Mouse (Mus musculus) MEL (cell line): ENCODE data around the gene Rab31. TPM values are rescaled to one million over a fixed set of nuclear protein-coding genes. Genes with fewer than 3 reads are reported as not detected.

Experiments
- DNase-seq: peaks from one replicate; pipeline ENCODE4 v3.0.0; 2011; ENCODE audit warnings: low read depth, low spot score
- H3K27ac ChIP-seq: 2 replicates; pipeline ENCODE4 v1.5.1; 2012; ENCODE audit warnings: low read depth, mild to moderate bottlenecking, control low read depth, low read length, moderate library complexity; ENCODE audit not compliant: control insufficient read depth
- H3K27me3 ChIP-seq, 2 experiments: fragments of 150-350 bp in 1 of 2; sonication (generic) in 1 of 2; 2 replicates each; pipeline ENCODE4 v1.6.1; 2012; ENCODE audit warnings: low read length in 2 of 2, mild to moderate bottlenecking in 2 of 2, improper control_type of control experiment in 1 of 2, moderate library complexity in 1 of 2; ENCODE audit not compliant: insufficient read depth in 2 of 2, control insufficient read depth in 1 of 2
- H3K36me3 ChIP-seq, 2 experiments: 2 replicates each; pipeline ENCODE4 v1.6.1; 2012 to 2014; ENCODE audit warnings: low read length in 2 of 2, improper control_type of control experiment in 1 of 2, inconsistent platforms in 1 of 2, mild to moderate bottlenecking in 1 of 2; ENCODE audit not compliant: insufficient read depth in 2 of 2, control insufficient read depth in 1 of 2
- H3K4me1 ChIP-seq, 2 experiments: fragments of 150-350 bp in 1 of 2; sonication (generic) in 1 of 2; 2 replicates each; pipeline ENCODE4 v1.6.1; 2012; ENCODE audit warnings: low read length in 2 of 2, improper control_type of control experiment in 1 of 2, mild to moderate bottlenecking in 1 of 2; ENCODE audit not compliant: insufficient read depth in 2 of 2, control insufficient read depth in 1 of 2
- H3K4me3 ChIP-seq, 2 experiments: fragments of 150-350 bp in 1 of 2; sonication (generic) in 1 of 2; 2 replicates each; pipeline ENCODE4 v1.5.1; 2012; ENCODE audit warnings: low read depth in 2 of 2, low read length in 2 of 2, mild to moderate bottlenecking in 2 of 2, moderate library complexity in 2 of 2, control low read depth in 1 of 2, improper control_type of control experiment in 1 of 2; ENCODE audit not compliant: control insufficient read depth in 1 of 2, insufficient read depth in 1 of 2
- H3K79me2 ChIP-seq: 2 replicates; pipeline ENCODE4 v1.6.1; 2012; ENCODE audit warnings: mild to moderate bottlenecking, low read length, moderate library complexity; ENCODE audit not compliant: control insufficient read depth, poor library complexity, insufficient read depth
- H3K9ac ChIP-seq: 2 replicates; pipeline ENCODE4 v1.6.1; 2012; ENCODE audit warnings: low read depth, mild to moderate bottlenecking, control low read depth, low read length, moderate library complexity; ENCODE audit not compliant: control insufficient read depth, poor library complexity, severe bottlenecking
- H3K9me3 ChIP-seq: fragments of 150-350 bp; sonication (generic); replicated peaks from 2 replicates; pipeline ENCODE4 v1.6.1; 2012; ENCODE audit warnings: mild to moderate bottlenecking, low read length, improper control_type of control experiment, moderate library complexity; ENCODE audit not compliant: insufficient read depth
- CHD1 ChIP-seq: IDR thresholded peaks from 2 replicates; pipeline ENCODE4 v1.6.1; 2012; ENCODE audit warnings: low read depth, mild to moderate bottlenecking, inconsistent platforms, low read length, improper control_type of control experiment
- CHD2 ChIP-seq: IDR thresholded peaks from 2 replicates; pipeline ENCODE4 v1.6.1; 2011; ENCODE audit warnings: low read length, improper control_type of control experiment
- CTCF ChIP-seq, 3 experiments: IDR thresholded peaks in 2 of 3; conservative IDR thresholded peaks in 1 of 3; 2 replicates each; pipeline ENCODE4 v1.5.1; 2011 to 2012; ENCODE audit warnings: low read length in 3 of 3, low read depth in 2 of 3, mild to moderate bottlenecking in 2 of 3, improper control_type of control experiment in 1 of 3, inconsistent platforms in 1 of 3, mixed read lengths in 1 of 3, moderate library complexity in 1 of 3; ENCODE audit not compliant: control insufficient read depth in 1 of 3, insufficient read depth in 1 of 3, poor library complexity in 1 of 3, severe bottlenecking in 1 of 3
- E2F4 ChIP-seq: IDR thresholded peaks from 2 replicates; pipeline ENCODE4 v1.6.1; 2011; ENCODE audit warnings: low read depth, low read length, improper control_type of control experiment, borderline replicate concordance
- JUND ChIP-seq: IDR thresholded peaks from 2 replicates; pipeline ENCODE4 v1.6.1; 2011; ENCODE audit warnings: low read depth, mild to moderate bottlenecking, improper control_type of control experiment, low read length
- MAFK ChIP-seq: IDR thresholded peaks from 2 replicates; pipeline ENCODE4 v1.6.1; 2011; ENCODE audit warnings: low read depth, mild to moderate bottlenecking, low read length, improper control_type of control experiment, borderline replicate concordance
- MAX ChIP-seq: IDR thresholded peaks from 2 replicates; pipeline ENCODE4 v1.6.1; 2011; ENCODE audit warnings: low read length, improper control_type of control experiment
- MAZ ChIP-seq: IDR thresholded peaks from 2 replicates; pipeline ENCODE4 v1.6.1; 2012; ENCODE audit warnings: low read depth, mild to moderate bottlenecking, inconsistent platforms, low read length, improper control_type of control experiment
- MYC ChIP-seq: IDR thresholded peaks from 2 replicates; pipeline ENCODE4 v1.6.1; 2011; ENCODE audit warnings: low read depth, mild to moderate bottlenecking, low read length, improper control_type of control experiment, moderate library complexity
- NELFE ChIP-seq: IDR thresholded peaks from 2 replicates; pipeline ENCODE4 v1.6.1; 2011; ENCODE audit warnings: low read depth, low read length, improper control_type of control experiment
- NRF1 ChIP-seq: IDR thresholded peaks from 2 replicates; pipeline ENCODE4 v1.6.1; 2014; ENCODE audit warnings: low read depth, mild to moderate bottlenecking, inconsistent platforms, low read length, improper control_type of control experiment, moderate library complexity; ENCODE audit not compliant: poor library complexity, insufficient read depth, severe bottlenecking
- POLR2AphosphoS2 ChIP-seq: IDR thresholded peaks from 2 replicates; pipeline ENCODE4 v1.6.1; 2011; ENCODE audit warnings: low read length, improper control_type of control experiment
- RCOR1 ChIP-seq: IDR thresholded peaks from 2 replicates; pipeline ENCODE4 v1.6.1; 2012; ENCODE audit warnings: low read depth, mild to moderate bottlenecking, inconsistent platforms, low read length, improper control_type of control experiment
- SIN3A ChIP-seq: IDR thresholded peaks from 2 replicates; pipeline ENCODE4 v1.6.1; 2012; ENCODE audit warnings: low read length, improper control_type of control experiment, inconsistent platforms
- TAL1 ChIP-seq: IDR thresholded peaks from 2 replicates; pipeline ENCODE4 v1.6.1; 2012; ENCODE audit warnings: mild to moderate bottlenecking, inconsistent platforms, low read length, moderate library complexity, mixed read lengths
- TBP ChIP-seq: IDR thresholded peaks from 2 replicates; pipeline ENCODE4 v1.8.0; 2011; ENCODE audit warnings: low read depth, low read length, improper control_type of control experiment
- TCF12 ChIP-seq: IDR thresholded peaks from 2 replicates; pipeline ENCODE4 v1.6.1; 2014; ENCODE audit warnings: low read depth, mild to moderate bottlenecking, inconsistent platforms, low read length, improper control_type of control experiment, moderate library complexity
- UBTF ChIP-seq: IDR thresholded peaks from 2 replicates; pipeline ENCODE4 v1.6.1; 2012; ENCODE audit warnings: low read depth, mild to moderate bottlenecking, inconsistent platforms, low read length, improper control_type of control experiment, moderate library complexity, borderline replicate concordance; ENCODE audit not compliant: insufficient read depth
- USF1 ChIP-seq: IDR thresholded peaks from 2 replicates; pipeline ENCODE4 v1.6.1; 2014; ENCODE audit warnings: low read depth, mild to moderate bottlenecking, inconsistent platforms, low read length, improper control_type of control experiment, moderate library complexity
- USF2 ChIP-seq, 2 experiments: IDR thresholded peaks; 2 replicates each; pipeline ENCODE4 v1.6.1; 2011 to 2012; ENCODE audit warnings: improper control_type of control experiment in 2 of 2, low read length in 2 of 2, borderline replicate concordance in 1 of 2, inconsistent platforms in 1 of 2, low read depth in 1 of 2, mild to moderate bottlenecking in 1 of 2; ENCODE audit not compliant: insufficient read depth in 1 of 2
- ZMIZ1 ChIP-seq: IDR thresholded peaks from 2 replicates; pipeline ENCODE4 v1.6.1; 2012; ENCODE audit warnings: low read depth, mild to moderate bottlenecking, inconsistent platforms, low read length, improper control_type of control experiment, moderate library complexity
- polyA plus RNA-seq, 2 experiments: library from polyadenylated mRNA; stranded (reverse) in 1 of 2; unstranded in 1 of 2; fragments of >175 nt in 1 of 2; fragments of >200 nt in 1 of 2; gene quantifications; 2 replicates each; pipeline versions ENCODE4 v1.2.1 to v1.2.4; 2012; ENCODE audit warnings: low replicate concordance in 2 of 2, low read depth in 1 of 2; ENCODE audit not compliant: insufficient read length in 2 of 2, insufficient read depth in 1 of 2, missing spikeins in 1 of 2
- total RNA-seq: library from RNA; depleted of rRNA; stranded (reverse); fragments of 300-350 nt; gene quantifications from 2 replicates; pipeline ENCODE4 v1.2.3, GENCODE M21; 2012

Rab31 gene
- total and polyA plus RNA-seq, 3 experiments: 23.6 to 25.7 TPM; not detected in 1

DNA sequence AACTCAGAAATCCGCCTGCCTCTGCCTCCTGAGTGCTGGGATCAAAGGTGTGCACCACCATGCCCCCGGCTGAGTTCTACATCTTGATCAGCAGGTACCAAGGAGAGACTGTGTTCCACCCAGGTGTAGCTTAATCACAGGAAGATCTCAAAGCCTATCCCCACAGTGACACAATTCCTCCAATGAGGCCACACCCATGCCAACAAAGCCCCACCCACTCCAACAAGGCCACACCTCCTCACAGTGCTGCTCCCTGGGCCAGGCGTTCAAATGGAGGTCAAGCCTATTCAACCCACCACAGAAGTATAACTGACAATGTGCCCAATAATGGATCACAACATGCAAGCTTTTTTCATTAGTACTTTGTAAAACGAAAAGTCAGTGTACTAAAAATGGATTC, 4.9 kb upstream of the Rab31 start:
- no peak for DNase-seq
- Histone ChIP-seq H3K9me3 (no peaks in the 10 kb centered on the region), H3K4me1 (peaks cover 0 to 9% of the 10 kb centered on the region in 2 experiments; a peak in 2 of 4 replicates), H3K79me2 (peaks cover 2% of the 10 kb centered on the region; the same call in 1 of the 2 replicates), H3K9ac (no peak overlapping the region), H3K36me3 (peaks cover 0 to 7% of the 10 kb centered on the region in 2 experiments; a peak in 2 of 4 replicates), H3K4me3 (no peak overlapping the region), H3K27ac (no peak overlapping the region), H3K27me3 (no peaks in the 10 kb centered on the region; a peak in 1 of 4 replicates)
- TF ChIP-seq RCOR1 (no peak), TCF12 (no peak), TBP (no peak), ZMIZ1 (no peak), MYC (no peak), CHD2 (no peak)

- TF ChIP-seq CHD1 (no peak), RCOR1 (no peak), USF2 (IDR thresholded peaks at IDR 0.05; ENCODE audit: borderline replicate concordance in 1 of 2, insufficient read depth in 1 of 2, low read depth in 1 of 2, low read length in 2 of 2) (no peak), NRF1 (no peak), USF1 (no peak), CHD2 (no peak), POLR2AphosphoS2 (no peak), E2F4 (no peak)
- Histone ChIP-seq H3K4me1 (peaks cover 0 to 9% of the 10 kb centered on the region in 2 experiments; a peak in 2 of 4 replicates), H3K36me3 (no peaks in the 10 kb centered on the region), H3K79me2 (peaks cover 5% of the 10 kb centered on the region; the same call in 1 of the 2 replicates), H3K27me3 (no peaks in the 10 kb centered on the region; a peak in 1 of 4 replicates), H3K9ac (no peak overlapping the region), H3K9me3 (no peaks in the 10 kb centered on the region), H3K27ac (no peak overlapping the region), H3K4me3 (no peak overlapping the region)
- no peak for DNase-seq
Measured at GRCm38 (mm10) chr17:65776228-65776627, 3.7 kb upstream of the Rab31 start.

DNA sequence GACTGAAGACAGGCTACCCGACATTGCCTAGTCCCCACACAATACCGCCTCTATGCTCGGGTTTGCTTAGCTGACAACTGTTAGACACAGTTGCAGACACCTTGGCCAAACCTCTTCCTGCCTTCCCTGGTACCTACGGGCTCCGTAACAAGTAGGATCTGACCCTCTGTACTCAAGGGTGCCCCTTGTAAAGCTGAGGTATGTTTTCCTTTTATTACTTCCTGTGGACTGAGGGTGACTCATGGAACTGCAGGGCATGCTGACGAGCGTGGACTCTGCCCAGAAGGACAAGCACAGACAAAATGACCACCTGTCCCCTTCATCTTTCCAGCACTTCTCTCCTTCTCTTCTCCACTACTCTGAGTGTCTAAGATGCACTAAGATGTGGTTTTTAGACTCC, 1.9 kb upstream of the Rab31 start:
- Histone ChIP-seq H3K36me3 (no peaks in the 10 kb centered on the region), H3K27me3 (no peaks in the 10 kb centered on the region; a peak in 1 of 4 replicates), H3K4me1 (peaks cover 0 to 17% of the 10 kb centered on the region in 2 experiments; a peak in 2 of 4 replicates)
- TF ChIP-seq TCF12: no peak
- TF ChIP-seq TAL1: no peak
- no peak for TF ChIP-seq SIN3A
- TF ChIP-seq MYC: no peak
- TF ChIP-seq NELFE: no peak
- TF ChIP-seq USF1: no peak
- TF ChIP-seq CHD2: no peak
- TF ChIP-seq MAZ: no peak
- TF ChIP-seq MAX: no peak
- TF ChIP-seq CTCF (IDR thresholded peaks at IDR 0.05 in 2 of 3, conservative IDR thresholded peaks at IDR 0.05 in 1 of 3; ENCODE audit: control insufficient read depth in 1 of 3, insufficient read depth in 1 of 3, low read depth in 2 of 3, low read length in 3 of 3, poor library complexity in 1 of 3, severe bottlenecking in 1 of 3): no peak
- TF ChIP-seq UBTF: no peak
- TF ChIP-seq POLR2AphosphoS2: no peak
- TF ChIP-seq MAFK: no peak
- no peak for TF ChIP-seq JUND
- TF ChIP-seq, all 39 proteins: peak for 0
- no peak overlapping the region for H3K27ac ChIP-seq
- no peak for DNase-seq
- H3K4me3 ChIP-seq: no peak overlapping the region
- H3K9ac ChIP-seq: no peak overlapping the region
- peaks cover 5% of the 10 kb centered on the region; the same call in 1 of the 2 replicates for H3K79me2 ChIP-seq
- H3K9me3 ChIP-seq: no peaks in the 10 kb centered on the region
